Mouse (Mus musculus) right cerebral cortex, postnatal 36 days (tissue): ENCODE data around the gene Grik4.

Experiments used
- DNase-seq, 2 experiments: peaks; one replicate each; pipeline ENCODE4 v3.0.0; 2022; ENCODE audit warnings: low spot score in 2 of 2, mixed read lengths in 1 of 2

The Grik4 gene

DNA sequence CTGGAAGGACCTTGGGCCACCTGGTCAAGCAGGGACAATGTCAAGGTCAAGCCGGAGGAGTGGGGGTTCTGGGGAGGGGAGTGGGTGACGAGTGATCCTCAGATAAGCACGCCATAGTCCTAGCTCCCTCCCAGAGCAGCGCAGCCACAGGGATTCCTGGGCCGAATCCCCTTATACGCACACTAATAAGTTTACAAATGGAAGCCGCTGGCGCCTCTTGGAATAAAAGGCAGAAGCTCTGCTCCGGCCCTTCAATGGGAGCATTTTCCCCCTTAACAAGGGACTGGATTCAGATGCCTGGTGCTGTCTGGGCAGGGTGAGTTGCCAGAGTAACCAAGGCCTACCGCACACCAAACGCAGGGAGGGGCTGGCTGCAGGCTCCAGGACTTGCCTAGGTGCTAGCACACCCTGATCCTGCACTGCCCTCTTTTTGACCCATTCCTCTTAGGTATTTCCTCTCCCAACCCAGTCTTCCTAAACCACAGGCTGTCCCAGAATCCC lies 46.2 kb downstream of the Grik4 start:
- DNase-seq = no peak

DNA sequence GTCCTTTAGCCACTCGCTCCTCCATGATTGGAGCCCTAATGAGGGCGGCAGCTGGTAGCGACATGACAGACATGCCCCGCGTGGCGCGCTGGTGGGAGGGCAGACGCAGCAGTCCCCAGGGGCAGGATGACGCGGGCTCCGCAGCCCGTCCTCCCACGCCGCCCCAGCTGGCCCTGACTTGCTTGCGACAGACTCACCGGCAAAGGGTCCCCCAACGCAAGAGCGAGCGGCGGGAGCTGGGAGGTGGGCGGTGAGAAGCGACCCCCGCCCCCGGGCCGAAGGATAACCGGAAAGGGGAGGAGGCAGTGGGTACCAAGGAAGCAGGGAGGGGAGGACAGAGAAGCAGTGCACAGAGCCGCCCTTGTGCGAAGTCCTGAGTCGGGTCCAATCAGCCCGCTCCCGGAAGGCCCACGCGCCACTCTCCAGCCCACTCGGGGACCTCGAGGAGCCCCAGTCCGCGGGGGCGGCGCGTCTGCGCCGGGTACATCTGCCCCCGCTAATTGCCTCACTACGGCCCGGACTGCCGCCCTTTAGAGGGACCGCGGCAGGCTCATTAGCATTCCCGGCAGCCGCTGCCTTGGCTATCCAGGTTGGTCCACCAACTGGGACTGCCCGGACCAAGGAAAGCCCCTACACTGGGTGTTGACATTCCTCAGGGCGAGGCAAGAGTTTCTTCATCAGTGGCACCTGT lies 46.8 kb downstream of the Grik4 start:
- DNase-seq = peak; percentile 61 to 63

DNA sequence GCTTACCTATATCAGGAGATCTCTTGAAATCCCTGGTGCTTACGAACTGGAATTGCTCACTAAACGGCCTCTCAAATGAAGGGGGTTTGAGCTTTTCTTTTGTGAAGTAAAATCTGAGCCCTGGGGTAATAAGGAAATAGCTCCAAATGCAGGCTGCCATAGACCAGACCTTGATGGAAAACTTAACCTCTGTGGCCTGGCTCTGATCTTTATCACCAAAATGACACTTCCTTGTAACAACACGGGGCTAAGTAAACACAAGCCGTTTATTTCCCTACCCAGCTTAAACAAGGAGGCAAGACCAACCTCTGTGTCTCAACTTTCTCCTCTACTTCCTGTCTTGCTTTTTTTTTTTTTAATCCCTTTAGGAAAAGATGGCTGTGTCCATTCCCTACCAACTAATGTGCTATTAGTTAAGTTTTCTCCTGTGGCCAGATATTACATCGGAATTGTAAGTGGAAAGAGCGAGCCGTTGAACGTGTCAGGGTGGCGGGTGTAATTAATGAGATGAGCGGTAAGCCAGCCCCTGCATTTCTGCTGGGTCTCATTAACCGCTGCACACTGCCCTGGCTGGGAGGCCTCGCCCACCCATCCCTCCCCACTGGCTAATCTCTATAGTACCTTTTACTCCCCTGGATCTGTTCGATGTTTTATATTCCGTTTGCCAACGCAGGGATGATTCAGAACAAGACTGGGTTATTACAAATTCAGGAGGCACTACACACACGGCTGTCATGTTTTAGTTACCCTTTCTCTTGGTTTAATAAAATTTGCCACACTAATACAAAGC lies 47.7 kb downstream of the Grik4 start:
- no peak for DNase-seq

DNA sequence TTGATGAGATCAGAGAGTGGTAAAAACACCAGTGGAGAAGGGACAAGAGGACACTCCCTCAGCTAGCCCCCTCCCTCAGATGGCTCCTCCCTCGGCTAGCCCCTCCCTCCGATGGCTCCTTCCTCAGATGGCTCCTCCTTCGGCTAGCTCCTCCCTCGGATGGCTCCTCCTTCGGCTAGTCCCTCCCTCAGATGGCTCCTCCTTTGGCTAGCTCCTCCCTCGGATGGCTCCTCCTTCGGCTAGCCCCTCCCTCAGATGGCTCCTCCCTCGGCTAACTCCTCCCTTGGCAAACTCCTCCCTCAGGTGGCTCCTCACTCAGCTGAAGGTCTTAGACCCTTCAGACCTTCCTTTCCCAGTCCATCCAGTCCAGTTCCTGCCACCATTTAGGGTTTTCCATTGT lies 51.5 kb downstream of the Grik4 start:
- DNase-seq = no peak

DNA sequence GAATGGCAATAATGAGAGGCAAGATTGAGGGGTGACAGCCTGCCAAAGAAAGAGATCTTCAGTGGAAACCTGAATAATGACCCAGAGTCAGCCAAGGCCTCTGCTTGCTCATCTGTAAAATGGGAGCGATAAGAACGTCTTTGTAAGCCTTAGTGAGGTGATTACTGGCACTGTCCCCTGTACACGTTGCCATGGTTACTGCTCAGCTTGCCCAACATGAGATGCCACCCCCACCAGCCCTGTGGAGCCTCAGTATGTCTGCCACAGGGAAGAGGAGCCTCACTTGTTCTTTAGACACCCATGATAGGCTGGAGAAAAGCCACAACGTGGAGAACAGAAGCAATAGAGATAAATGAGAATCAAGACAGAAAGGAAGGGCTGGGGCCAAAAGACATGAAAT lies 56.4 kb downstream of the Grik4 start:
- no peak for DNase-seq

DNA sequence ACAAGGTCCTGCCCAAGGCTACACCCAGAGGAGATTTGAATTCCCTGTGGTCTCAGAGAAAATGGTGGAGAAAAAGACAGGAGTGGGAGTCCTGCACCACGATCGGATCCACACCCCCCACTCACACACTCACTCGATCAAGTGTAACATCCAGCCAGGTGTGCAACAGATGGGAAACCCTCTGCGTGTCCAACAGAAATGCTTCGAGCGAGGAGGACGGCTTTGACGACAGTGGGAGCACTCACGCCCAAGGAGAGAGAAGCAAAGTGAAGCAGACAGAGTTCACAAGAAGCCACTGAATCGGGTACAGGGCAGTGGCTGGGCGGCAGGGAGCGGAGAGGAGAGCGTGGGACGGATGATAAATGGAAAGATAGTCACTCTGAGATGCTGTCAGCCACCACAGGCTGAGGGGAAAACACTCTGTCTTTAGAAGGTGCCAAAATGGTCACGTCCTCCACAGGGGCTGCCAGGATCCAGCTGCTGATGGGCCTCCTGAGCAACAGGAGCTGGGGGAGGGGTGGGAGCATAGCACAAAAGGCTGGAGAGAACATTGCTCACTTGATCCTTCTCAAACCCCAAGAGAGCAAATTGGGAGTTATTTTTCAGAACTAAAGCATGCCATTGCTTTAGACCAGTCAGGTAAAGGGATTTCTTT lies 58.1 kb downstream of the Grik4 start:
- no peak for DNase-seq

DNA sequence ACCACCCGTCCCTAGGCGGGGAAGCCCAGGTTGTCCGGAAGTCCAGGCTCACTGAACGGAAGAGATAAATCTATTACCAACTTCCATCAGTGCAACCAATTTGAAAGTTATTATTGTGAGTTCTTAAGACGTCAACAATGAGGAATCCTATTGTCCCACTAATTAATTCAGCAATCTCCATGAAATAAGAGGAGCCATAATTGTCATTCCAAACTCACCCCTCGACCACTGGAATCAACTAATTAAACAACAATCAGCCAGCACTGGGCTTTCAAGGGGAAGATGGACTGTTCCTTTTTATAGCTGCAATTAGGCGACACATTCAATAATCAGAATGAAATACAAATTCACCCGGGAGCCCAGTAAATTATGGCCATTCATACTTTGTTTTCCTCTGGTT lies 58.7 kb downstream of the Grik4 start:
- DNase-seq = no peak

DNA sequence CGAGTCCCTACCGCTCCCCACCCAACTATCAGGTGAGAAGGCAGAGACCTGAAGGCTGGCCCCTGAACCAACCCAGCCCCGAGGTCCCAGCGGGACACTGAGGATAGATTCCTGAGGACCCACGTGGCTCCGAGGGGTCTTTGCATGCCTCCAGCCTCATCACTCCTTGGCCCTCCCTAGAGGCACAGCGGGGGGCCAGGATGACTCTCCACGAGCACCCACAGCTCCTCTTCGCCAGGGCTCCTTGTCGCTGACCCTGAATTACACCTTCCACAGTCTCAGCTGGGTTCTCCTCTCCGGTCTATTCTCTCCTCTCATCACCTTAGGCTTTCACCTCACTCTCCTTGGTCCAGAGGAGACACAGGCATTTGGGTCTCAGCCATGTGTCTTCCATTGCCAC lies 59.2 kb downstream of the Grik4 start:
- no peak for DNase-seq

DNA sequence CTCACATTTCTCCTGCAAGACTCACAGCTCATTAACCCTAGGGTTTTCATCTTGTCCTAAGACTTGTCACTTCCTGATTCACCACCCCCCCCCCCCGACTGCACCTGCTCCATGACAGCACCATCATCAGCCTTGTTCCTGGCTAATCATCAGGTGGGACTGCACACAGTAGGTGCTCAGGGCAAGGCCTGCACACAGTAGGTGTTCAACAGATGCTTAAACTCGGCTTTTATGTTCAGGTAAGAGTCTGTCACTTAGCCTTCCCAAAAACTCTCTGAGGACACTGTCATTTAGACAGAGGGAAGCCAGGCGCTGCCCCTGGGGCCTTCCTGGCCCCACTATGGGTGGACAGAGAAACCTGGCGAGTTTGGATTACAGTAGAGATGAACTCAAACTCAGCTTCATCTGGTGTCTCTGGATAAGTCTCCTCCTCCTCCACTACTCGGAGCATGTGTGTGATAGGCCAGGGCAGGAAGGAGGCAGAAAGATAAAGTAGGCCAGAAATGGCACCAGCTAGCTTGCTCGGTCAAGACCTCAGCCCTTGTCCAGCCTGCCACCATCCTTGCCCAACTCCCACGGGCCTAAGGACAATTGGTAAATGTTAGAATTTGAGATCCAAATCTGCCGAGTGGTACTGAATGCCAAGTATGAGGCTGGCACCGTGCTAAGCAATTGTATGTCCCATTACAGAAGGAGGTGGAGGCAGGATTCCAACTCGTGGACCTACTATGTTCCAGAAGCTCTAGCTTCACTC lies 61.1 kb downstream of the Grik4 start:
- DNase-seq = no peak

DNA sequence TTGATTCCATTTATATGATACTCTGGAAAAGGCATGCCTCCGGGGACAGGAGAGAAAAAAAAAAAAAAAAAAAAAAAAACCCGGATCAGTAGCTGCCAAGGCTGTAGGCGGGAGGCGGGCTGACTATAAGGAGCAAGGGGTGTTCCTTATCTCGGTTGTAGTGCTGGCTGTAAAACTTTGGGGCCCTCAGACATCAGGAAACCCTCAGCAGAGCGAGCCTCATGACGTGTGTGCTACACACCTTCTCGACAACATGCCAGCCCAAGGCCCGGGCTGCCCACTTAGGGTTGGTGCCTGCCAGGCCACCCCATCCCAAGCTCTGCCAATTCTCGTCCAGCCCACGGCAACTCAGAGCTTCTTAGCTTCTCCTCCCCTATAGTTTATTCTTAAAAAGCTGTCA lies 62.0 kb downstream of the Grik4 start:
- peak in 1 of 2 experiments; percentile 34 for DNase-seq

DNA sequence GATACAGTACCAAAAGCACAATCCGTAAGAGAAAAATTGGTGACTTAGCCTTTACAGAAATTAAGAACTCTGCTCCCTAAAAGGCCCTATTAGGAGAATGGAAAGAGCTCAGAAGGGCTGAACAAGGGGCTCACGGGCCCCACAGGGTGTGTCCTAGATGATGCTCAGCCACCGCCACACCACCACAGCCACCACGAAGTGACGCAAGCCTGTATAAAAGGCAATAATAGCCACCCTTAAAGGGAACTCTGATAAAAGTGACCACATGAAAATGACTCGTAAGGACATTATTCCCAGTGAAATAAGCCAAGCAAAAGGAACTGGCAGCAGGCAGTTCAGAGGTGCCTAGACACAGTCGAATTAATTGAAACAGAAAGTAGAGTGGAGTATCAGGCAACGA lies 63.3 kb downstream of the Grik4 start:
- no peak for DNase-seq

DNA sequence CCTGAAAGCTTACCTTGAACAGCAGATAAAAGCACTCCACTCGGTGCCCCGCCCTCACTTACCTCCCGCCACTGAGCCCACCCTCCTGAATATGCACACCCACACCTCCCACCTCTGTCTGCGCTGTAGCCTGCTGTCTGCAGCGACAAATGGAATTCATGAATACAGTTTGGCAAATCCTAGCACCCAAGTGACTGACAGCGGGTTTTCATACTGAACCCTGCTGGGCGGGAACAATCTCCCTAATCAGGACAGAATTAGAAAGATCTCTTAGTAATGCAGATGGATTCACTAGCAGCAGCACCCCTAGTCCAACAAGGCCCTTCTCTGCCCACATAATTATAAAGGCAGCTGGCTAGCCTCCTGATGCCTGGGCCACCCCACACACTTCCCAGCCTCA lies 65.9 kb downstream of the Grik4 start:
- no peak for DNase-seq

DNA sequence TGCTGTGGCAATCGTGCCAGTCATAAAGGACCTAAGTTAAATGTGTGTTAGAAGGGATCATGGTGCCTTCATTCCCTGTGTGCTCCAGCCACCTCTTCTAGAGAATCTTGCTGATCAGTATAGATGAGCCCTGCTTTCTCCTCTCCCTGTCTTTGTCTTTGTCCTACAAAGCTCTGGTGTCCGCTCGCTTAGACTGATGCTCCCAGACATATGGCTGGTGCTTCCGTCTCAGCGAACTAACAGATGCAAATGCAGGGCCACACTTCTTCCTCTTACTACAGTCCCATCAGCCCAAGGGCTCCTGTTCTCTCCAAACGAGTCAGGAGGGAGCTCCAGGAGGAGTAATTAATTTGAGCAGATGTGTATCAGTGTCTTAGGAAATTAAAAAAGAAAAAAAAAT lies 71.4 kb downstream of the Grik4 start:
- DNase-seq = no peak

DNA sequence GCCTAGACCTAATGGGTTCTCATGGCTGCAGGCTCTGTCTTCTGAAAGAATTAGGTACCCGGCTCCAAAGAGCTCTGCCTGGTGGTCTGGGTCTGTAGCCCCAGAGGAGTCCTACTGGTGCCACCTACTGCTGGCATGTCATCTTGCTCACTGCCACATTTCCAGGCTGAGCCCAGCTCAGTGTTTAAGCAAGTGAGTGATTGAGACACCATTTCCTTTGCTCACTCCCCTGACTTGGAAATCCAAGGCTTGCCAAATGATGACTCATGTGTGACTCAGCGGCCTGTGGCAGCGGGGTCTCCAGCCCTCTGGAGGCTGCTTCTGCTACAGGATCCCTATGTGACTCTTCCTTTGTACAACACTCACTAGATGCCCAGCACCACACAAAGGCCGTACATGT lies 72.6 kb downstream of the Grik4 start:
- DNase-seq = no peak

DNA sequence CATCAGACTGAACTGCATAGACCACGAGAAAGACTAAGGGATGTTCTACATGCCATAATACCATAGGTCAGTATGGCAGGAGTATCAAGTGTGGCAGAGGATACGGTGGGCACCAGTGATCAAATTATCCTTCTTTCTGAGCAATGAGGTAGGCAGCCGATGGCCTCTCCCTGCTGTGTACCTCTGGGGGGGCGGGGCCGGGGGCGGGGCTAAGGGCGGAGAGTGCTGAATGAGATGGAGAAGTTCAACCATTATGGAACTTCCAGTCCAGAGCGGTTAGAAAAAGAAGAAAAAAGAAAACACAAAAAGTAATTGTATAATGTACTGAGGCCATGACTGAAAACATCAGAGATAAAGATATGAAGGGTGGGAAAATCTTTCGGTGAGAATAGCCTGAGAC lies 74.0 kb downstream of the Grik4 start:
- no peak for DNase-seq

DNA sequence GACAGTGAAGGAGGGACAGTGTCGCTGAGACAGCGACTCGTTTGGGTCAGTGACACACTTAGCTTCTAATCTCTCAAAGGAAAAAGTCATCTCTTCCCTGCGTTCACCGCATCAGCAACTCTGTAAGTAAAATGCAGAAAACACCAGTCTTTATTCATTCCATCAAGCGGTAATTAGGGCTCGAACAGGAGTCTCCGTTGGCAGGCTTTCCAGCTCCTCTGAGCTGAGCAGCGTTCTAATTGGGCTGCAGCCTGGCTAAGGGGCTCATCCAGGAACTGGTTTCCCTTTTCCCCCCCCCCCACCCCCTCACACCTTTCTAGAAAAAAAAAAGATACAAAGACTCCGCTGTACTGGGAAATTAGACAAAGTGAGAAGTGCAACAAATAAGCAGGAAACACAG lies 75.8 kb downstream of the Grik4 start:
- DNase-seq = no peak

DNA sequence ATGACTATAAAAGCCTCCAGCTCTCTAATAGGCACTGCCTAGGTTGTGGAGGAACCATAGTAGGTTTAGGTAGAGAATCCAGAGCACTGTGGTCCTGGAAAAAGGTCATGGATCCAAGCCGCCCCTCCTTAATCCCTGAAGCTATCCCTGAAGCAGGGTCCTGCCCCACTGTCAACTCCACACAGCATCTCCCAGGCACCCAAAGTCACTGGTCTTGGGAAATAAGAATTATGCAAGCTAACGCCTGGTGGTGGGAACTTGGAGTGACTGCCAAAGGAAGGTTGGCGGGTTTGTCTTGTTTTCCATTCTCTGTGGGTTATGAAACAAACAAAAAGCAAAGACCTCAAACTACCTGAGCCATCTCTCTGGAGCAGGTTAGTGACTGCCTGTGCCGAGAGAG lies 77.6 kb downstream of the Grik4 start:
- no peak for DNase-seq

DNA sequence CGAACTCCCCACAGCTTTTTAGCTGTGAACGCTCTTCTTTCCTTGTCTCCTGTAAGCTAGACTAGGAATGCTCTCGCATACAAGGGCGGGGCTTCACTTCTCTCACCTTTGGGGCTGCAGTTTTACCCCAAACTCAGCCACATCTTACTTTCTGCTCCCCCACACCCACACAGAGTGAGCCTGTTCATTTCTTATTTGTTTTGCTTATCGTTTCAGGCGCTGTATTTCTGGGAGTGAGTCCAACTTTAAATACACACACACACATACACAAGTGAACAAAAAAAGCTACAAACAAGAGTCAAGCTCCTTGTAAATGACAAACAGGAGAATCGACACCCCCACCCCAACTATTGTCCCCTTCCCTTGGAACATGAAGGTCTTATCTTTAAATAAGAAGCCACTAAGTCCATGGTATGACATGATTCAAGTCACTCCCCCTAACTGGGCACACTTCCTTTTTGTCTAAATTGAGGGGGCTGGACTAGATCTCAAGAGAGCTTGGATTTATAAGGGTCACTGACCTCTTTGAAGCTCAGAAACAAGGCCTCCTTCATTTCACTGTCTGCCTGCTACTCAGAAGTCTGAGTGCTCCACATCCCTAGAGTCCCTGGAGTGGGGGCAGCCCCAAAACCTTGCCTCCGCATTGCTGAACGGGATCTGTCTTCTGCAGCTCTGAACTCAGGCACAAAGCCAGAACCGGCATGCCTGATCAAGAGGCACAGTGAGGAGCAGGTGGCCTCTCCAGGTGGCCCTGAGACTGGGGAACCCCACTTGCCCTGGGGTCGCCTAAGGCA lies 79.1 kb downstream of the Grik4 start:
- no peak for DNase-seq

DNA sequence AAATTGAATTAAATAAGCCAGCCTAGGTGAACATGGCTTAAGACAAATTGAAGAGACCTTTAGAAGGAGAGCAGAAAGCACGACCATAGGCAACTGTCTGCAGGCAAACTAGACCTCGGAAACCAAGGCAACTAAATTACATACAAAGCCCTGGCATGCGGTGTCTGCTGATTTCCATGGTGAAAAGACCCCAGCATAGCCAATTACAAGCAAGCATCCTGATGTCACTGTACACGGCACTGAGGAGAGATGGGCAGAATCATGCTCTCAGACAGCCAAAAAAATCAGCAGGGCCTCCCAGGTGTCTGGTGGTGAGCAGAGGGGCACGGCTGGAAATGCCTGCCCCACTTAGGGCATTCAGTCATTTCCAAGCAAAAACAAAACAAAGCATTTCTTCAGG lies 80.9 kb downstream of the Grik4 start:
- no peak for DNase-seq

DNA sequence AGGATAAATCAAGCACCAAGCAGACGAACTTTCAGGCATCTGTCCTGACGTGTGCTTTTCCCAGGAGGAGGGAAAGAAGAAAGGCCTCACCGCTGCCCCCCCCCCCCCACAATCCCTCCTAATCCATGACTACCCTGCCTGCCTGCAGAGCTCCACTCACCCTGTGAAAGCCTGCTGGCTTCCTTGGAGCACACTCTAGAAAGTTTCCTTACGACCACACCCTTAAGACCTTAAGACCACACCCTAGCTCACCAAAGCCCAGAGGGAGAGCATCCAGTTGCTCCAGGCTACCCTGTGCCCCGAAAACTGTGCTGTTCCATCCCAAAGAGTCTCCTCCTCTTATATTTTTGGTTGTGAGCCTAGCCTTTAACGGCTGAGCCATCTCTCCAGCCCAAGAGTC lies 82.6 kb downstream of the Grik4 start:
- no peak for DNase-seq

DNA sequence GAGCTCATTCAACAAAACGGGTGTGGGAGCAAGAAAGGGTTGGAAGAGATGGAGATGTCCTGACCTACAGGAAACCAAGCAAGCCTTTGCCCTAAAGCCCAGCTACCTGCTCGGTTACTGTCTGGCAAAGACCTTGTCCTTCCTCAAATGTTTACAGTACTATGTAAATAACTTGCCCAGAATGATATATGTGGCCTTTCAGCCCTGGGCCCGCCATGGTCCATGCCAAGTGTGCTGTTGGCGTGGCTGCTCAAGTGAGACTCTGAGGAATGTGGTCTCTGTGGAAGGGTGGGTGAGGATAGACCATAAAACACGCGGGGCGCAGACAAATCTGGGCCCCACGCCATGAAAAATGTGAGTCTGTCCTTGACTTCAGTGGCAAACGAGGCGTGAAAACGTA lies 83.1 kb downstream of the Grik4 start:
- DNase-seq = no peak
